Mouse (Mus musculus): ENCODE measurements at regions not wholly inside any gene's neighbourhood (a gene's known extent, or its start where the extent isn't known, plus 50 kb on each side); places are given as distances from the start of the nearest gene placed in this dataset.

- no peak for DNase-seq (ENCODE audit: extremely low spot score, low spot score)
Measured at GRCm38 (mm10) chr19:25729103-25729502, 56.9 kb downstream of the Dmrt2 start.

GRCm38 (mm10) chr19:25729633-25730032 is 57.4 kb downstream of the Dmrt2 start:
- DNase-seq (ENCODE audit: extremely low spot score, low spot score): no peak

GRCm38 (mm10) chr19:25778455-25778854 is 106.2 kb downstream of the Dmrt2 start:
- no peak for DNase-seq (ENCODE audit: extremely low spot score, low spot score)

DNA sequence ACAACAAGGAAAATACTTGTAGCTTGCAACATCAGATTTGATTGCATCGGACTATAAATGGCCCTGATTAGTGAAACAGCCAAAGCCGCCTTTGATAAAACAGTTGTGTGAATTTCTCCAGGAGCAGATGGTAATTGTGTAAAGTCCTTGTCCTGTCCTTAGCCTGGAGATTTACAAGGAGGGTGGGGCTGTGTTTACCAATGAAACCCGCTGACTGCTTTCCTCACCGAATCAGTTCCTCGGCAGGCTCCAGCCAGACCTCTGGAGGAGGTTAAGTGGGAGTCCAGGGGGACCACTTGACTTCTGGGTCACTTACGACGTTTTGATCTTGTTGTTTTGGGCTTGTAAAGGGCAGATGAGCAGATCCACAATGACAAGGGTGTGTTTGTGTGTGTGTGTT is 107.1 kb downstream of the Dmrt2 start:
- DNase-seq (ENCODE audit: extremely low spot score, low spot score): peak; percentile 36

- DNase-seq (ENCODE audit: extremely low spot score, low spot score): no peak
Measured at GRCm38 (mm10) chr19:25781314-25781713, 109.1 kb downstream of the Dmrt2 start.

DNA sequence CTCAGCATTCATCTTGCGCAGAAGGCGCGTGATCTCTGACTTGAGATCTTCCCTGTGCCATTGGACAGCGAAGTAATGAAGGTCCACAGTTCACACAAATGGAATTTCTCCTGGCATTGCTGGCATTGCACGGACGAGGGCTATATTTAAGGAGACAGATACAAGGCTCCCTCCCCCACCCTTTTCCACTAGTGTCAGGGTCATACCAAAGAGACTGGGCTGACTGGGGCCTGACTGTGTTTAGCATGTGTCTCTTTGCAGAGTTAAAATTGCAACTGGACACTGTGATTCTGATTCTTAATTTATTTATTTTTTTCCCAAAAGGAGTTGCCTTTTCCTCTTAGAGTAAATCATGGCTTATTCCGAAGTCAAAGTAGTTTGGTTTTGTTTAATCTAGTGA is 130.5 kb downstream of the Dmrt2 start:
- DNase-seq (ENCODE audit: extremely low spot score, low spot score): no peak

DNA sequence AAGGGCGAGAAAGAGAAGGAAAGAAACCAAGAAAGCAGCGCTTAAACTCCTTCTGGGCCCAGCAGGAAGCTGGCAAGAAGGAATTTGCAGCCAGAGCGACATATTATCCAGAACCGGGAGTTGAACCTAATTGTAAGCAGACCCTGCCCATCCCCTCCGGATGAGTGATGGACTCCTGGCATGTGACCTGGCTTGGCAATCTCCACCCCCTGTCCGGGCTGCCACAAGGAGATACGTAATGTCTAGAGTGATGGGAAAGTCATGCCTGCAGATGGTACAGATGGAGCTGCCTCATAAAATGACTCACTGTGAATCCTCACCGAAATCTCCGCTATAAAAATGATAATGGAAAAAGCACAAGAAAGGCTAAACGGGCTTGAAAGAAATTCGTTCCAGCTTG is 133.1 kb downstream of the Dmrt2 start:
- DNase-seq (ENCODE audit: extremely low spot score, low spot score): peak; percentile 40

DNA sequence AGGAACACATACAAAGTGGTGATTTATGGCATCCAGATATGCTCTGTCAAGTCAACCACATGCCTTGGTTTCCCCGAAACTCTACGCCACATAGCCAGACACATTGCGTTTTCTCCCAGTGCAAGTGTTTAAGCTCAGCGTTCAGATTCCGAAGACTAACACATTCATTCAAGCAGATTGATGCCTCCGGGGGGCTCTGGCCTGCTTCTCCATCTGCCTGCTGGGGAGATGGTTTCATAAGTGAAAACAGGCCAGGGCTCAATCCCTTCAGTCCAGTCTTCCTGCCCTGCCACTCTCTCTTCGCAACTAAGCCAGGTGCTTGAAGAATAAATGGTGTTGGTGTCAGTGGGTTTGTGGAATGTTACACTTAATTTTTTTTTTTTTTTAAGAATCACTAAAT is 141.4 kb downstream of the Dmrt2 start:
- DNase-seq (ENCODE audit: extremely low spot score, low spot score): no peak

- DNase-seq (ENCODE audit: extremely low spot score, low spot score): no peak
Measured at GRCm38 (mm10) chr19:25845158-25845557, 172.9 kb downstream of the Dmrt2 start.

DNA sequence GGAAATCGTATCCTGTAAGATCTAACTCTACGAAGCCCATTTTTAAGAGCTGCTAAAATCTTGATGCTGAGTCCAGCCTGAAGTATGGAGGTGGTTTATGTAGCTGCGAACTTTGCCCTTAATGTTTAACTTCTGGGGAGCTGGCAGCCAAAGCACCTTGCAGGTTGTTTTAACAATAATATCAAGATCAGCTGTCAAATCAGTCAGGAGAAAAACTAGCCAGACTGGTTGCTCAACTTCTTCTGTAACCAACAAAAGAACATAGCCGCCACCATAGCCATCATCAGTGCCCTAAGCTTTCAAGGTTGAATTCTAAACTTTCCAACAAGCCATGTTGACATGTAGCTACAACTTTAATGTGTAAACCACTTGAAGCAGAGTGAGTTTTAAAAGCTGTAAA is 184.1 kb downstream of the Dmrt2 start:
- no peak for DNase-seq (ENCODE audit: extremely low spot score, low spot score)

DNA sequence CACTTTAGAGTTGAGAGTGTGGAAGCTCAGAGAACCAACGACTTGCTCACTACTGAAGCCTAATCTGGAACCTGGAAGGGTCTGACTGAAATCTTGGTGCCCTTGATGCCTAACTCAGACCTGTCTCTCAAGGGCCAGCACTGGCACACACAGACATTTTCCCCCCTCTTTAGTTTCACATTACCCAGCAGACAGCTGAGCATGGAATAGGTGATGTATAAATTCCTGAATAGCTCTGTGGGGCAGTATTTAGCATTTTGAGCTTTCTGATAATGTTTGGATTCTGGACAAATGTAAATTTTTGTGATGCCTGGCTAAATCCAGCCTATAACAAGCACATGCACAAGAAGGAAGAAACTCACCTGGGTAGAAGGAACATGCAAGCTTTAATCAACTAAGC is 191.1 kb downstream of the Dmrt2 start:
- DNase-seq (ENCODE audit: extremely low spot score, low spot score): no peak

GRCm38 (mm10) chr19:25906721-25907120 is 234.5 kb downstream of the Dmrt2 start:
- no peak for DNase-seq (ENCODE audit: extremely low spot score, low spot score)

GRCm38 (mm10) chr19:25922052-25922451 is 249.8 kb downstream of the Dmrt2 start:
- DNase-seq (ENCODE audit: extremely low spot score, low spot score): no peak

DNA sequence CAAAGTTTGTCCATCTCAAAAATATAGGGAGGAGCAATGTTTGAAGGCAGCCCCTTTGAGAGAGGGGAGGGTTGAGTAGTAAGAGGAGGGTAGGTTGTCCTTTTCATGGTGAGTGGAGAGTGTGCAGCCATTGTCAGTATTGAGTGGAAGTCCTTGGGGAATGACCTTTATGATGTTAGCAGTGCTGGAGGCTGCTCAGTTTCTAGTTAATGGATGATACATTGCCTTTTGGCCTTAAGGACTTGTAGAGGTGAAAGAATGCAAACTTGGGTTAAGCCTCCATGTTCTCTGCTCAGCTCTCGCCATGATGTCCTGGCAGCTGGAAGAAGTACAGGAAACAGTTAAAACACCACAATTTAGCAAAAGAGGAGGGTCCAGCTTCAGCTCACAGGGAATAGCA is 250.6 kb downstream of the Dmrt2 start:
- DNase-seq (ENCODE audit: extremely low spot score, low spot score): no peak

- peak; percentile 27 for DNase-seq (ENCODE audit: extremely low spot score, low spot score)
Measured at GRCm38 (mm10) chr19:25923727-25924384, 251.6 kb downstream of the Dmrt2 start.

GRCm38 (mm10) chr19:25924385-25924769 is 252.2 kb downstream of the Dmrt2 start:
- DNase-seq (ENCODE audit: extremely low spot score, low spot score): peak; percentile 22

GRCm38 (mm10) chr19:25927220-25927619 is 255.0 kb downstream of the Dmrt2 start:
- no peak for DNase-seq (ENCODE audit: extremely low spot score, low spot score)

- DNase-seq (ENCODE audit: extremely low spot score, low spot score): peak; percentile 21
Measured at GRCm38 (mm10) chr19:25937343-25937742, 265.1 kb downstream of the Dmrt2 start.

GRCm38 (mm10) chr19:25971210-25971609 is 299.0 kb downstream of the Dmrt2 start:
- no peak for DNase-seq (ENCODE audit: extremely low spot score, low spot score)

- DNase-seq (ENCODE audit: extremely low spot score, low spot score): no peak
Measured at GRCm38 (mm10) chr19:25975202-25975601, 303.0 kb downstream of the Dmrt2 start.

- DNase-seq (ENCODE audit: extremely low spot score, low spot score): no peak
Measured at GRCm38 (mm10) chr19:25980308-25980707, 308.1 kb downstream of the Dmrt2 start.

DNA sequence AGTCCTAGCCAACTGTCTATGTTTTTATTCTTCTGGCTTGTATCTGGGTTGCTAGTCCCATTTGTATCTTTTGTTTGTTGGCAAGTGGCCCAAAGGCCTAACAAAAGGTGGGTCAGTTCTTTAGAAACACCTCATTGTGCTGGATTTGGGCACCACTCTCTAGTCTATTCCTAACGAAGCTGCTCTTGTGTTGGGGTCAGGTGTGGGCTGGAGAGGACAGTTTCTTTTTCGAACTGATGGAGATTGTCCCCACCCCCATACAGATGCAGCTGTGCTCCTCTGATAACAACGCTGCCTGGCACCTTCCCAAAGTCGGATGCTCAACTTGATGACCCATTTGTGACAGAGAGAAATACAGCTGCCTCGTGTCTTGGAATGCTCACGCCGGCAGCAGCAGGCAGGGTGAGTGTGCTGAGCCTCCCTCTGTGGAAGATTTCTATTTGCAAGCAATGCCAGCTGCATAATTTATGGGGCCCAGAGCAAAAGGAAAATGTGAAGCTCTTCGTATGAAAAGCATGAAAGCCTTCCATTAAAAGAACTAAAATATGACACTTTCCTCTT is 342.5 kb downstream of the Dmrt2 start:
- DNase-seq (ENCODE audit: extremely low spot score, low spot score): peak; percentile 15

GRCm38 (mm10) chr19:26021141-26021540 is 348.9 kb downstream of the Dmrt2 start:
- no peak for DNase-seq (ENCODE audit: extremely low spot score, low spot score)

Measured in neural tube, embryonic 10.5 days (tissue).